Mouse (Mus musculus) adrenal gland, adult (tissue): ENCODE data around the gene Ptpdc1.

Source experiments
- DNase-seq, 2 experiments: peaks; one replicate each; pipeline ENCODE4 v3.0.0; 2022 to 2023; ENCODE audit warnings: low spot score in 1 of 2; ENCODE audit not compliant: inconsistent age in 2 of 2

The Ptpdc1 gene

DNA sequence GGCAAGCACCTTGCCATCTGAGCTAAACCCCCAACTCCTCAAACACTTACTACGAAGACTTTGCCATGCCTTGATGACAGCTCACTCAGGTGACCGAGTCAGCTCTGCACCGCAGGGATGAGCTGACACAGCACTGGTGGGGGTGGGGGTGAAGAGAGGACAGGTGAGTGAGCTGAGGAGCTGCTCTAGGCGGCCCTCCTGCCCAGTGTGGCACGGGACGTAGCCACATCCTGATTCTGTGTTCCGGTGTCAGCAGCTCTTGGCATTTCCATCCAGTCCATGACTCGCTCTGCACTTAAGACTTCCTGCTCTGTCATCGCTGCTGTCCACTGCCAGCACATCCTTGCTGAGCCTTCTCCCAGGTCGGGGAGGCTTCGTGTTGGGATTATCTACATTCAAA, 38.1 kb downstream of the Ptpdc1 start:
- no peak for DNase-seq

DNA sequence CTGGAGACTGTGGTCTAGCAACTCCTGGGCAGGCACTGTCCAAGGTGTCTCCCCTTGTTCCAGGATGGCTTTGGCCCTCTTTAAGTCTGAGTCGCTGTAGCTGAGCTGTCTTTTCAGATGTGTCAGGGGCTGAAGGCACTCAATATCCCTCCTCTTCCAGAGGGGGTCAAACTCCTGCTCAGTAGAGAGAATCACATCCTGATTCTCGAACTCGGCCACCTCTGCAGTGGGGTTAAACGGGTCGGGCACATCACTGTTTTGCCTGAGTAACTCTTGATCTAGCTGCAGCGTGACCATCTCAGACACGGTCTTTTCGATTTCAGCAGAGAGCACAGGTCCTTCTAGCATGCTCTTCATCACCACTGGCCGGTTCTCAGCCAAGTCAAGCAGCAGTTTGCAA, 39.0 kb downstream of the Ptpdc1 start:
- DNase-seq, result no peak

DNA sequence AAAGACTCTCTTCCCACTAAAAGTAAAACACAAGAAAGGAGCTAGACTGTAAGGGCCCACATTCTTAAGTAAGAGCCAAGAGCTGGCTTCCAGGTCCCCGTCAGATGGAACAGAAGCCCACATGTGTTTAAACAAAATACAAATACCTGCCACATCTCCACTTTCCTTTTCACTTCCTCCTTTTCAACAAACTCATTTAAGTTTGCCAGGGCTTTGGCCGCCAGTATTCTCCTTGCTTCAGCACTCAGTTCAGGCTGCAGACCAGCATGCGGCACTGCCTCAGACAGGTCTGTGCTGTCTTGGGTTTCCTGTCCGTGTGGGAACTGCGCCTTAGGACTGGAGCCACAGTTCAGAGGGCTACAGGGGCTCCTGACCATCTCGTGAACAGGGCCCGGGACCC, 39.7 kb downstream of the Ptpdc1 start:
- DNase-seq, result no peak

DNA sequence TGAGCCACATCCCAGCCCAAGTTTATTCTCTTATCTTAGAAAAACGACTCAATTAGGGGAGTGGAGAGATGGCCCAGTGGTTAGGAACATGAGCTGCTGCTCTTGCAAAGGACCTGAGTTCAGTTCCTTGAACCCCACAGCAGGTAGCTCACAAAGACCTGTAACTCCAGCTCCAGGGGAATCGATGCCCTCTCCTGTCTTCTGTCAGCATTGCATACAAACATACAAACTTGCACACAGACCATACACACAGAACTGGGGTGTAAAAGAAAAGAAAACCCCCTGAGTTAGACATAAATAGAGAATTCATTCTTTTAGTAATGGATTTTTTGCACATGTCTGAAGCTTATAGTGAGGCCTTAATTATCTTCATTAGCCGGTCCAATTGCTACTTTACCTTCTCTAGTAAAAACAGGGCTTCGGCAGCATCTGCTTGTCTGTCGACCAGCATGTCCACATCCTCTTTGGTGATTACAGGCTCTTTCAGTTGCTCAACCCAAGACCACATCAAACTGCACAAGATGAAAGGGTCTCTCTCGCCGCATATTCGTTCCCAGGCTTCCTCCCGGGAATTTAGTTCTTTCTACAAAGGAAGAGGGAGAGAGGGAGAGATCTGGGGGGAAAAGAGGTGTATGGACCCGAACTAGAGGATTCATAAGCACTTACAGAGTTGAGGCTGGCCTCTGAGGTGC, 42.6 kb downstream of the Ptpdc1 start:
- DNase-seq, result no peak

DNA sequence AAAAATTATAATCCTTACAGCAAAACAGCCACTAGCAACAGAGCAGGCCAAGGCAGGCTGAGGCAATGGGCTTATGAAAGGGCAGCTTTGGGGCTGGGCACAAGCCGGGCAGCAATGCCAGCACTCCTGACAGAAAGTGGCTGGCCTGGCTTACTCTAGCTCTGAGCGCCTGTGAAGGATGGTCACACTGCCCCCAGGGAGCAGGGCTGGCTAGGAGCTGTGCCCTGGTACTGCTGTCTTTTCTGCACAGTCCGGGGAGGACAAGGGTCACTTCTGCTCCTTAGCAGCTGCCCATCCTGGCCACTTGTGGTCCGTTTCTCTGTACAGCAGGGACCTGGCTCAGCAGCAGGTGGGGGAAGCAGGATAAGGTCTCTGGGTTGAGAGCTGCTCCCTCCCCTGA, 46.8 kb downstream of the Ptpdc1 start:
- DNase-seq, result no peak

DNA sequence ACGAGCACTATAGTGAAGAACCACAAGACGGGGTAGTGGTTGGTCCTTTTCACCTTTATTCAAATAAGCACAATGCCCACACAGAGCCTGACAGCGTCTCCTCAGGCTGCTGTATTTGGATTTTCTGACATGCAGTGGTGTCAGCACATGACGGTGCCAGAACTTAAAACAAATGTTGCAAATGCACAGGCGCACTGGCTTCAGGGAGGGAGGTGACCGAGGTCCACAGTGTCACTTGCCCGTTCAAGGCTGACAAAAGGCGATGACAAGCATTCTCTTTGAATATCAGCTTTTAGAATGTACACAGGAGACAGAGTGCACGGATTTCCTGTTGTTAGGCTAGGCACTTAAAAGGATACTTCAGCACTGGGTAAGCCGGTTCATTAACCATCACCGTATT, 47.6 kb downstream of the Ptpdc1 start:
- no peak for DNase-seq

DNA sequence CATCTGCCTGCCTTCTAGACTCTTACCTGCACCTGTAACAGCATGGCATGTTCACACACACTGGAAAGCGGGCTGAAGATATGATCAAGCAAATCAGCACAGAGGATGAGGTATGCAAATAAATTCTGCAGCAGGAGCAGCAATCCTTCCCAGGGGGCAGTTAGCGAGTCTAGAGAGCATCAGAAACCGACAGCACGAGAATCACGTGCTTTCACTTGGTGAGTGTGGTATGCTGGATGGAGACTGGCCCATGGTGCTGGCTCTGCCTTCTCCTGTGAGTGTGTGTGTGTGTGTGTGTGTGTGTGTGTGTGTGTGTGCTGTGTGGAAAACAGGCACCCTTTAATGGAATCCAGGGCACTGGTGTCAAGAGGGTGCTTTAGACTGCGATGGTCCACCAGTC, 48.5 kb downstream of the Ptpdc1 start:
- DNase-seq, result no peak

DNA sequence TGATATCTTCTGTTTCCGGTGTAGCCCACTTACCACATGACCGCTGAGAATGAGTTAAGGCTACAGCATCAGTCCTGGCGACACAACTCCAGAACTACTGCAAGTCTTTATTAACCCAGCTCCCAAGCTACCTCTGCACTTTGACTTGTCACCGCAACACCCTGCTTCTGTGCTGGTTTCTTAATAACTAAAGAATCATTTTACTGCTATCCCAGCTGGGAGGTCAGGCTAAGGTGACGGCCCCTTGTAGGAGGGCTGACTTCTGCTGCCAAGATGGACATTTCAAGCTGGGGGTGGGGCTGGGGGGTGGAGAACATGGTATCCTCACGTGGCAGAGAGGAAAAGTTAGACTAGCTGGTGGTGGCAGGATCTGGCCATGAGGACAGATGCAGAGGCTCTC, 50.7 kb downstream of the Ptpdc1 start:
- DNase-seq, result no peak

DNA sequence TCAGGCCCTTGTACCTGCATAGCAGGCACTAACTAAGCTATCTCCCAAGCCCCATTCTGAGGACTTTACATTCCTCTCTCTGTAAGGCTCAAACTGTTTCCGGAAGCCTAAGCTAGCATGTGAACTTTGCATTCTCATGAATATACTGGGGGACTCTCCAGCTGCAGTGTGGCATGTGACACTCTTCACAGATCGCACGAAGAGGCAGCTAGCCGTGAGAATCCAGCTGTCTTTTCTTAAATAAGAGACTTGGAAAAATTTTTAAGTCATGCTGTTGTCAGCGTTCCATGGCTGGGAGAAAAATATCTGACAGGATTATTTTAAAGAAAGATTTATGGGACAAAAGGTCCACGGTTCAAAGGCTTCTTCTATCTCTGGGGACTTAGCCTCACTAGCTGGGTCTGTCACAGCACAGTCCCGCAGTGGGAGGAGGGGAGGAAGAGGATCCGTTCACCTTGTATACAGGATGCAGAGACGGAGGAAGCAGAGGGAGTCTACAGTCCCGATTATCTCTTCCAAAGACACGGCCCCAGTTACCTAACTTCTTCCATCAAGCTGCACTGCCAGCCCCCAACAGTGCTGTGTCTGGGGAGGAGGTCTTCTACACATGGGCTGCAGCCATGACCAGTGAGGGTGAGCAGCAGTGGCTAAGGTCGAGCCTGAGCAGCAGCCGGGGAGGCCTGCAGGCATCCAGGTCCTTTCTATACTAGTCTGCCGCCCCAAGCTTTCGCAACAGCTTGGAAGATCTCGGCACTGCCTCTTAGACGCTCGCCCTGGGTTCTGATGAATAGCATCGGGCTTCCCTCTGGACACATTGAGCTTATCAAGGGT, 51.7 kb downstream of the Ptpdc1 start:
- DNase-seq, result peak in 1 of 2 experiments; percentile 54

DNA sequence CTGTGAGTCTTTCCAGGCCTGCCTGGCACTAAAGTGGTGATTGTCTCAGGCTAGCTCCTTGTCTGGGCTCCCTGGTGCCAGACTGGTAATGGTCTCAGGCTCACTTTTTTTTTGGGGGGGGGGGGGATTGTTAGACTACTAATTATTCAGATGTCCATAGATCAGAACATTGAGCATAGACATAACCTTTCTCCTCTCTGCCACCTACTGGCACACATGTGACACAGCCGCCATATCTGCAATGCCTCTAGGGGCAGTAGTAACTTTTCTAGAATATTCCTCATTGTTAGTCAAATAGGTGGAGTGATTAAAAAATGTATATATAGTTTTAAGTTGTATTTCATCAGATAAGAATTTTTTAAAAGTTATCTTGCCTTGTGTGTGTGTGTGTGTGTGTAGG, 53.3 kb downstream of the Ptpdc1 start:
- peak; percentile 51 to 86 for DNase-seq

DNA sequence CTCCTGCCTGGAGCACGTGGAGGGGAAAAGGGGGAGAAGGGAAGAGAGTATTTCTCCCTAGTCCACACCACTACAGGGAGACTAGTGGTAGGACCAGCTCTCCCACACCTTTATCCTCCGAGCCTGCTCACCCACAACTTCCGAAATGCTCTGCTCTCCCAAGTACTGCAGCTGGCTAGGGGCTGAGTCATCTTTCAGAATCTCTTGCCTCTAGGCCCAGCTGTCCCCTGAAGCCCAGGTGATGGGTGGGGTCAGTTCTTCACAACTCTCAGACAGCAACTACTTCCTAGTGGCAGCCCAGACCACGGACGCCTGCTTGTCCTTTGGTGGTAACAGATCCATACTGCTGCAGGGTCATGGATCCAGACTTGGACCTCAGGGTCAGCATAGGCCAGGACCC, 54.2 kb downstream of the Ptpdc1 start:
- DNase-seq, result peak in 1 of 2 experiments; percentile 36

DNA sequence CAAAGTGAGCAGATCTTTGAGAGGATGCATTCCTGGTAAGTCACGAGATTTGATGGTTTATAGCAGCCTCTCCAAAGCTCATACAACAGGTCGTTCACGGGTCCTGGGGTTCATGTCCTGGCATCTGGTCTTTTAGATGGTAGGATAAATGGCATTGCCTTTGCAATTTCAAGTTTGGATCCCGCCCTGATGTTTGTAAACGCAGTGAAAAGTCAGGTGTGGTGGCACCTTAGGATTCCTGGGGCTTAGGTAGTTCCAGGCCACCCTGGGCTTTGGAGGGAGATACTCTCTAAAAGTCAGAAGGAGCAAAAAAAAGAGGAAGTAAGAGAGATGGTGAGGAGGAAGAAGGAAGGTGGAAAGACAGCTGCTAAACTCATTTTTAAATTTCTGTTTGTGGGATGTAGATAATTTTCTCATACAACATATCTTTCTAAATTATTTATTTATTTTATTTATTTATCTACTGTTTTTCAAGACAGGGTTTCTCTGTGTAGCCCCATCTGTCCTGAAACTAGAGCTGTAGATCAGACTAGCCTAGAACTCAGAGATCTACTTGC, 55.8 kb downstream of the Ptpdc1 start:
- DNase-seq, result no peak

DNA sequence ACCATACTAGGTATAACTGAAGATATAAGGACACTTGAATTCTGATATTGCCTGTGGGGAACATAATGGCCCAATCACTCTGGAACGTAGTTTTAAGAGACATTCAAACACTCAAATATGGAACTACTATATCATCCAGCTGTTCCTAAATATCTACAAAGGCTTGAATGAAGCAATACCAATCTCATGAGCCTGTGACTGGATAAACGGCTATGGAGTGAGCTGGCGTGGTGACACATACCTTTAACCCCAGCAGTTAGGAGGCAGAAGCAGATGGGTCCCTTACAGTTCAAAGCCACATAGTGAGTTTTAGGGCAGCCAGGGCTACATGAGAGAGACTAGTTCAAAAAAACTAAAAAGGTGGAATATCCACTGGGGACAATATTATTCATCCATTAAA, 57.8 kb downstream of the Ptpdc1 start:
- DNase-seq, result peak in 1 of 2 experiments; percentile 35

DNA sequence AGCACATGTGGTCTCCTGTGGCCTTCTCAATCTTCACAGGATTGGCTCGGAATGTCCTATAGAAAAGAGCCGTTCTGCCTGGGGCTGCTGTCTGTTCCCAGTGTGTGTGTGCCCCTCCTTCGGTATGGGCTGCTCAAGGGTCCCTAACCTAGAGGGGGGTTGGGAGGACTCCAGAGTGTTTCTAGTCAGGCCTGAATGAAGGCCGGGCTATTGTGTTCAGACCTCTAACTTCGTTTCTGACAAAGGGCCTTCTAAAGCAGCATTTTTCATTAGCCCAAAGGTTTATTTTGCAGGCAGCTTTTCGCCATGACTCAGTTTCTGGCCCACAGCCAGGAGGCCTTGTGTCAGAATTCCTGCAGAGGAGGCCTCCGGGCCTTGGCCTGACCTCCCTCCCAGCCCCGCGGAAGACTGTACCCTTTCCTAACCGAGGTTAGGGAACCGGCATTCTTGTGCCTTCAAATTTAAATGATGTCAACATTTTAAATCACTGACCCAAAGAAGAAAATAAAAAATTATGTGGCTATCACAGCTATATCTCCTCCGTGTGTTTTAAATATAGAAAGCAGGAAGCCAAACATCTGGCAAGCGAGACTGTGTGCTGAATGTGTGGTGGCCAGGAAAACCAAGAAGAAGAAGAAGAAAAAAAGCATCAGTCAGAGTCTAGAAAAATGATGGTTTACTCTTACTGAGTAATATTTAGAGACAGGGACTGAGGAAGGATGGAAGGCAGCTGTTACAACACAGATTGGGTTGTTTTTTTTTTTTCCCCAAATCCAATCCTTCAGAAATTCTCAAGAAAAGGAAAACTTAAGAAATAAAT, 59.1 kb downstream of the Ptpdc1 start:
- DNase-seq, result peak; percentile 96 to 99

DNA sequence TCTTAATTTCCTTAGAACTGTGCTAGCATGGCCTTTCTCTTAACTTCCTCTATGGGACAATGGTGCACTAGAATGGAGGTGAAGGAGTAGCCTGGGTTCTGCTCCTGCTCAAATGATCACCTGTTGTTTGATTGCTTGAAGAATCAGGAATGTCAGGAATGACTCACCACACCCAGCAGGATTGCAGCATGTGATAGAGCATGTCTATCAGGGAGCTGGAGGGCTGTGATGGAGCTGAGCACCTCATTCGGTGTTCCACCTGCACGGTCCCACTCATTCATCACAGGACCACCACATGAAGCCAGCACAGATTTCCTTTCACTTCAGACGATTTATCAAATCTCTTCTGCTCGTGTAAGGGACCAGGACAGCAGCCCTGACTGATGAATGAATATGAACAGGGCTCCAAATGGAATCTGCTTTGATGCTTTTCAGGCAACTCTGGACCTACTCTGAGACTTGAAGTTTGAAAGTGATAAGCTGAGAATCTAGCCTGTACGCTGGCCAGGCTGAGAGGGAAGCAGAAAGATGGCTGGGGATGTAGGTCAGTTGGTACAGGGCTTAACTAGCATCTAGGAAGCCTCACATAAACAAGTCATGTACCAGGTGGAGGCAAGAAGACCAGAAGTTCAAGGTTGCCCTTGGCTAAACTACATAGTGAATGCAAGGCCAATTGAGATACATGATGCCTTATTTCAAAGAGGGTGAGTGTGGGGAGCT, 60.4 kb downstream of the Ptpdc1 start:
- peak in 1 of 2 experiments; percentile 61 for DNase-seq

DNA sequence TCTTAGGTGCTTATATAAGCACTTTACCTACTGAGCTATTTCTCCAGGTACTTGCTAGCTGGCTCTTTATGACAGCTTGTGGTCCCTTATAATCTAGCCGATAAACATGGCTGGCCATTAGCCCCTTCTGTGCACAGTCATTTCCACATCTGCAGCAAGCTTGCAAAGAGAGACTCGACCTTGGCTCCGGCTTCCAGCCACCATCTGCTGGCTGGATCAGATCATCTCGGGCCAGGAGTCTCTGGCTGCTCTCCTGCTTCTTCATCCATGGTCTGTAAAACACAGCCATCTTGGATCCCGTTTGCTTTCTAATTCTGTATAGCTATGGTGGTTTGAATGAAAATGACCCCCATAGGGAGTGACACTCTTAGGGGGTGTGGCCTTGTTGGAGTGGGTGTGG, 63.1 kb downstream of the Ptpdc1 start:
- DNase-seq, result peak in 1 of 2 experiments; percentile 40

DNA sequence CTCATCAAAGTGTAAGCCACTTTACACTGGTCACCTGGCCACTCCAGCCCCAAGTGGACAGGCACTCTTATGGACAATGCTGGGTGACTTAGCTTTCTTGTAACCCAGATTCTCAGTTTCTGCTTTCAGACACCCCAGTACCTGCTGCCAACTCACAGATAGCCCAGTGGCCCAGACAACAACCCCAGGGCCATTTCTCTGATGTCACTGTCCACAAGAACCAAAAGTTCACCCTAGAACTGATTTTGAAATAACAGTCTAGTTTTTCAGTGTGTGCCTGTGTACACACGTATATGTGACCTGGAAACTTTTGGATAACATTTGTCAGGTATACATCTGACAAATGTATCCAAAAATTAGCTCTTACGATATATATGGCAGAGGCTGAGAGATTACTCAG, 64.0 kb downstream of the Ptpdc1 start:
- no peak for DNase-seq

DNA sequence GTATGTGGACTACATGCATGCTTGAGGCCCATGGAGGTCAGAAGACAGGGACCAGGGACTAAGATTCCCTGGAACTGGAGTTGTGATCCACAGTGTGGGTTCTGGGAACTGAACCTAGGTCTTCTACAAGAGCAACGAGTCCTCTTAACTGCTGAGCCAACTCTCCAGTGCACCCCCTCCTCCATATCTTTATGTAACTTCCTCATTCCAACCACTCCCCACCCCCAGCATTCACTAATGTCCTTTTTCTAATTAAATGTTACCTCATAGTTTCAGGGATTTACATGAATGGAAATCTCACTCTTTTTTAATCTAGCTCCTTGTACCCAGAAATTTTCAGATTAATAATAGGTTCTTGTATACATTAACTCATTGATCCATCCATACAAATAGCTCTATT, 69.5 kb downstream of the Ptpdc1 start:
- no peak for DNase-seq

DNA sequence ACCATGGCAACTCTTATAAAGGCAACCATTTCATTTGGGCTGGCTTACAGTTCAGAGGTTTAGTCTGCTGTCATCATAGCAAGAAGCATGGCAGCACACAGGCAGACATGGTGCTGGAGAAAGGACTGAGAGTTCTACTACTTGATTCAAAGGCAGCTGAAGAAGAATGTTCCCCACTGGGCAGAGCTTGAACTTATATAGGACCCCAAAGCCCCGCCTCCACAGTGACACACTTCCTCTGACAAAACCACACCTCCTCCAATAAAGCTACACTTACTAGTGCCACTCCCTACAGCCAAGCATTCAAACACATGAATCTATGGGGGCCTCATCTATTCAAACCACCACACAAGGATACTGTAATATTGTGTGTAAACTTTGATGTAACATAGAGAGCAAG, 70.9 kb downstream of the Ptpdc1 start:
- DNase-seq, result no peak

DNA sequence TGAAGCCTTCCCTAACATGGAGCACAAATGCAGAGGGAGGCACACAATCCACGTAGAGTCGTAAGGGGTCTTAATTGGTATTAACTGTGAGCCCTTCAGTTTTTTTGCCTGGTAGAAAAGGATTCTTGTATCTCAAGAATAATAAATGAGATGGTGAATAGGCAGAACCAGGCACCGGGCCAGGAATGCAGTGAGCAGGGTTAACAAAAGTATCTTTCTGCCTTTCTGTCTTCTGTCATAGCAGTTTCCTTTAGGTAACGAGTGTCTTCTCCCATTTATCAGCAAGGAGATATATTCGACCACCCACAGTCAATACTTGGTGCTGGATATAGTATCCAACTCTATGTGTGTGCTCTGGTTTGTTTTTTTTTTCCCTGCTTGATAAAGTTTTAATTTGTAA, 72.0 kb downstream of the Ptpdc1 start:
- peak in 1 of 2 experiments; percentile 67 for DNase-seq
